Mouse (Mus musculus) brain, embryonic 14.5 days (tissue): Measurements from ENCODE around the gene Zfyve26. TPM values are rescaled to one million over a fixed set of nuclear protein-coding genes. Genes with fewer than 3 reads are reported as not detected.
"Not testable (repeated sequence)": the region's sequence is repeated elsewhere in the genome, so short reads cannot be mapped to it uniquely, and the experiment has no call there.

Experiments used
- DNase-seq: peaks from one replicate; pipeline ENCODE4 v3.0.0-alpha.2; 2011; ENCODE audit warnings: low read depth
- CTCF ChIP-seq: fragments of 200-500 bp; IDR thresholded peaks from 2 replicates; pipeline ENCODE4 v1.5.1; 2012; ENCODE audit warnings: inconsistent platforms, mild to moderate bottlenecking, moderate library complexity, borderline replicate concordance; ENCODE audit not compliant: insufficient read depth, insufficient read length; ENCODE audit errors: extremely low read depth
- POLR2A ChIP-seq: fragments of 200-500 bp; IDR thresholded peaks from 2 replicates; pipeline ENCODE4 v1.6.1; 2012; ENCODE audit warnings: mild to moderate bottlenecking, inconsistent platforms, borderline replicate concordance; ENCODE audit not compliant: poor library complexity, insufficient read depth, insufficient read length, severe bottlenecking; ENCODE audit errors: extremely low read depth
- polyA plus RNA-seq: library from polyadenylated mRNA; depleted of rRNA; stranded (reverse); fragments of >200 nt; gene quantifications from 2 replicates; pipeline ENCODE4 v1.2.3, GENCODE M21; 2012; rRNA removed

Gene Zfyve26
- polyA plus RNA-seq, 1 experiment = 25.0 TPM

DNA sequence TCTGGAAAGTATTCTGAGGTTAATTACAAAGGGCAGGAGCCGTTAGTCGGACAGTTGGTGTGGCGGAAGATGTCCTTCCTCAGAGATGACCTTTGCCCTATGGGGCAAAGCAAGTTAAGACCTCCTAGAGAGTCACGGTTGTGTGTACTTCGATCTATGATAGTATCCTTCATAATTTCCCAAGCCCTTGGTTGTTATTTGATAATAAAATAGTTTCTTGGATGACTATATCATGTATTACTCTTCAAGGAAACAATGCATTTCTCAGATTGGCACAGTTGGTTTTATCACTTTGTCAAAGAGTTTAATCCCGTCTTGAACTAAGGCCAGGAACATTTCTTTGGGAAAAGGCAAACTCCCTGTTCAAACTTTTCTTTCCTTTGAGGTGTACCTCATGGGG, 103.9 kb downstream of the Zfyve26 start, which contains the start of gene Rdh11:
Gene Rdh11 (minus strand): TSS at position 101 of the 400 bp plus-strand sequence.
- DNase-seq = no peak
- TF ChIP-seq CTCF (no peak), POLR2A (no peak)

DNA sequence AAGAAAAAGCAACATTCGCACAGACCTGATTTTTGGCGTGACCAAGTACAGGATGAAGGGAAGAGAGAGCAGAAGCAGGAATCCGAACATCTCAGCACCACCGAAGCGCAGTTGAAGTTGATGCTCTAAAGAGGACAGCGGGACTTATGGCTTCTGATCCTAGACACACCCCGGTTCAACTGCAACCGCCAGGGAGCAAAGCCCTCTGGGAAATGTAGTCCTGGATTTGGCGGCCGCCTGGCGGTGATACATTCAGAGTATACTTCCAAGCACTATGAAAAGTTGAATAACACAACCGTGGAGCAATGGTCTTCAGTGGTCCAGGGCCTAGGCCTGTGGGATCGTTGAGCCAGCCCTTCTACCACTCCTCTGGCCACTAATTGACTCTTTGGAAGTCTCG, 104.4 kb downstream of the Zfyve26 start:
- TF ChIP-seq POLR2A (no peak), CTCF (peak; percentile 64; the same call in 1 of the 2 replicates)
- DNase-seq = peak; percentile 94

GRCm38 (mm10) chr12:79190931-79191673, 105.0 kb downstream of the Zfyve26 start:
- TF ChIP-seq POLR2A = no peak
- peak; percentile 17; the same call in 1 of the 2 replicates for TF ChIP-seq CTCF
- DNase-seq = peak; percentile 94

- DNase-seq = not testable (repeated sequence)
Observed at GRCm38 (mm10) chr12:79185160-79185559, 110.9 kb downstream of the Zfyve26 start.

Other genes starting within 250 kb of the Zfyve26 start
- gene Pigh, start 206.7 kb downstream of the Zfyve26 start, polyA plus RNA-seq = 12.8 and 15.7 TPM in 2 replicates
- 16.2 and 18.0 TPM in 2 replicates for gene Arg2, start 165.5 kb downstream of the Zfyve26 start, polyA plus RNA-seq
- 68.0 and 77.7 TPM in 2 replicates for gene Vti1b, start 123.6 kb downstream of the Zfyve26 start, polyA plus RNA-seq
- 24.3 and 25.9 TPM in 2 replicates for gene Rdh11, start 104.0 kb downstream of the Zfyve26 start, polyA plus RNA-seq
- 1.1 and 1.8 TPM in 2 replicates for gene Rdh12, start 87.4 kb downstream of the Zfyve26 start, polyA plus RNA-seq
- gene Rad51b, start 978 bp upstream of the Zfyve26 start, polyA plus RNA-seq = 0.67 and 1.1 TPM in 2 replicates